Mouse (Mus musculus): Measurements from ENCODE around the gene Rd3. TPM values are rescaled to one million over a fixed set of nuclear protein-coding genes. Genes with fewer than 3 reads are reported as not detected.

Gene Rd3
- total and polyA plus RNA-seq, 3 experiments, result 0.25 to 0.47 (median 0.44) TPM

DNA sequence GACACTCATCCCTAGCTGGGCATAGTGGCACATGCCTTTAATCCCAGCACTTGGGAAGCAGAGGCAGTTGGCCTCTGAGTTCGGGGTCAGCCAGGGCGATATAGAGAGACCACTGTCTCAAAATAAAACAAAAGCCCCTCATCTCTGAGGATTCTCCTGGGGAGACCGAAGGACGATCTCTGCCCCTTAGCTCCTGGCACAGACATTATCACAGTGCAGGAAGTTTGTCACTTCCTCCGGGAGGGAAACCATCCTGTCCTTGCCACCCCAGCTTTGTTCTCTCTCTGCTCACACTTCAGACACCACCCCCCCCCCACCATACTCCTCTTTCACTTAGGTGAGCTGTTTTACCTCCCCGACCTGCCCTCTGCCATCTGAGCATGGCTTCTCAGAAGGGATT, 33.5 kb upstream of the Rd3 start:
- Histone ChIP-seq H3K36me3 (replicated peaks in 1 of 2; ENCODE audit: control insufficient read depth in 1 of 2, insufficient read depth in 1 of 2, low read length in 1 of 2) (no peaks in the 10 kb centered on the region), H3K9me3 (replicated peaks; ENCODE audit: low read length) (no peaks in the 10 kb centered on the region), H3K27me3 (replicated peaks) (no peaks in the 10 kb centered on the region), H3K4me3 (replicated peaks in 1 of 3; ENCODE audit: low read depth in 2 of 3, low read length in 2 of 3, poor library complexity in 1 of 3) (no peak overlapping the region), H3K4me2 (ENCODE audit: insufficient read depth, low read depth, poor library complexity, severe bottlenecking) (no peak overlapping the region), H3K4me1 (ENCODE audit: control insufficient read depth in 1 of 2, insufficient read depth in 2 of 2) (peaks cover 12 to 34% of the 10 kb centered on the region in 2 experiments), H3K27ac (ENCODE audit: insufficient read depth, low read depth) (no peak overlapping the region), H3K79me2 (replicated peaks; ENCODE audit: control insufficient read depth, extremely low read depth, insufficient read depth, poor library complexity, severe bottlenecking) (no peaks in the 10 kb centered on the region), H3K9ac (ENCODE audit: insufficient read depth, low read depth) (no peak overlapping the region)
- TF ChIP-seq BHLHE40 (IDR thresholded peaks at IDR 0.05; ENCODE audit: low read depth, low read length), result no peak
- dilution Hi-C loops (cut with MboI; ENCODE audit: extremely low pct_ligation_motif_present, extremely low pct_unique_long_range_greater_than_20kb, low sequenced_read_pairs), result no loop called here
- no peak for DNase-seq (ENCODE audit: extremely low read depth)
- in situ Hi-C loops (cut with MboI; ENCODE audit: low pct_ligation_motif_present, low pct_unique_long_range_greater_than_20kb, low sequenced_read_pairs), result no loop called here

DNA sequence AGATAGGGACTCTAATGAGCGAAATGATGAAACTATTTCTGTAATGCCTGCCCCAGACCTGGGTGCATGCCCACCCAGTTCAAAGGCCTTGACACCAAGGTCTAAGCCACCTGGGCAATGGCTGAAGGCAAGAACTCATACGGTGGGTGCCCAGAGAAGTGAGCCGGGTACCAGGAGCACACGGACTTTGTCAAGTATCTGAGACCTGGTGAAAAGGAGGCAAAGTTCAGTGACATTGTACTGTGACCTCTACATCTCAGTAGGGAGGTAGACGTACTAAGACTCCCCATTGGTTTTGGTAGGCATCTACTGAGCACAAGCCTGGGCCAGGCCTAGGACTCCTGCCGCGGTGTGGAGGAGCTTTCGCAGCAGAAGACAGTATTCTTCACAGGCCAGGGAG, 31.8 kb upstream of the Rd3 start:
- no peak overlapping the region for H3K27ac ChIP-seq (ENCODE audit: insufficient read depth, low read depth)
- dilution Hi-C loops (cut with MboI; ENCODE audit: extremely low pct_ligation_motif_present, extremely low pct_unique_long_range_greater_than_20kb, low sequenced_read_pairs), result no loop called here
- H3K4me1 ChIP-seq (ENCODE audit: control insufficient read depth in 1 of 2, insufficient read depth in 2 of 2), result peaks cover 18 to 45% of the 10 kb centered on the region in 2 experiments
- no peak overlapping the region for H3K4me2 ChIP-seq (ENCODE audit: insufficient read depth, low read depth, poor library complexity, severe bottlenecking)
- no peaks in the 10 kb centered on the region for H3K27me3 ChIP-seq (replicated peaks)
- TF ChIP-seq USF1 (IDR thresholded peaks at IDR 0.05; ENCODE audit: low read depth, low read length) (no peak), ETS1 (conservative IDR thresholded peaks at IDR 0.05; ENCODE audit: low read depth, low read length) (no peak)
- in situ Hi-C loops (cut with MboI; ENCODE audit: low pct_ligation_motif_present, low pct_unique_long_range_greater_than_20kb, low sequenced_read_pairs), result no loop called here
- H3K9ac ChIP-seq (ENCODE audit: insufficient read depth, low read depth), result no peak overlapping the region
- no peaks in the 10 kb centered on the region for H3K36me3 ChIP-seq (replicated peaks in 1 of 2; ENCODE audit: control insufficient read depth in 1 of 2, insufficient read depth in 1 of 2, low read length in 1 of 2)
- H3K4me3 ChIP-seq (replicated peaks in 1 of 3; ENCODE audit: low read depth in 2 of 3, low read length in 2 of 3, poor library complexity in 1 of 3), result no peak overlapping the region
- H3K9me3 ChIP-seq (replicated peaks; ENCODE audit: low read length), result no peaks in the 10 kb centered on the region
- H3K79me2 ChIP-seq (replicated peaks; ENCODE audit: control insufficient read depth, extremely low read depth, insufficient read depth, poor library complexity, severe bottlenecking), result no peaks in the 10 kb centered on the region
- no peak for DNase-seq (ENCODE audit: extremely low read depth)

DNA sequence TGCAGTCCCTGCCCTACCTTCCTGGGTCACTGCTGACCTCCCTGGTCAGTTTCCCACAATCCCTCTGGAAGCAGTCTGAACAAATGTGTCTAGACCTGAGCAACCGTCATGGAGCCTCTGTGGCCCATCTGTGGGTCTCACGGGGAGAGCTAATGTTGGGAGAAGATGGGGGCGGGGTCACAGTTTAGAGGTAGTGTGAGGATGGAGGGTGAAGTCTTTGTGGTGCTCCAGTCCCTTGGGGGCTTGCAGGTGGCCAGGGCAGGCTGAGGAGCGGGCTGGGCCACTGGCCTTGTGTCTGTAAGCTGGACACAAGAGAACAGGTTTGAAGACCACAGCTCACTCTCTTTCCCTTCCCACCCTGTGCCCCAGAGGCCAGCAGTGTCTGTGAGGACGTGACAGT, 31.4 kb upstream of the Rd3 start:
- no peak for DNase-seq (ENCODE audit: extremely low read depth)
- no peak overlapping the region for H3K27ac ChIP-seq (ENCODE audit: insufficient read depth, low read depth)
- H3K27me3 ChIP-seq (replicated peaks), result no peaks in the 10 kb centered on the region
- in situ Hi-C loops (cut with MboI; ENCODE audit: low pct_ligation_motif_present, low pct_unique_long_range_greater_than_20kb, low sequenced_read_pairs) (no loop called here), dilution Hi-C loops (cut with MboI; ENCODE audit: extremely low pct_ligation_motif_present, extremely low pct_unique_long_range_greater_than_20kb, low sequenced_read_pairs) (no loop called here)
- TF ChIP-seq MEF2A (IDR thresholded peaks at IDR 0.05; ENCODE audit: borderline replicate concordance, low read depth, low read length) (no peak), MYC (IDR thresholded peaks at IDR 0.05; ENCODE audit: low read depth, low read length) (no peak), CHD2 (IDR thresholded peaks at IDR 0.05; ENCODE audit: low read length) (no peak), HCFC1 (IDR thresholded peaks at IDR 0.05; ENCODE audit: low read depth, low read length) (no peak), MAX (IDR thresholded peaks at IDR 0.05; ENCODE audit: low read length) (no peak), NELFE (IDR thresholded peaks at IDR 0.05; ENCODE audit: low read depth, low read length) (no peak), JUND (conservative IDR thresholded peaks at IDR 0.05; ENCODE audit: low read depth, low read length) (no peak), RAD21 (IDR thresholded peaks at IDR 0.05; ENCODE audit: low read depth, low read length) (no peak), ZC3H11A (IDR thresholded peaks at IDR 0.05; ENCODE audit: low read depth, low read length) (no peak), PAX5 (IDR thresholded peaks at IDR 0.05; ENCODE audit: low read length) (no peak), TBP (conservative IDR thresholded peaks at IDR 0.05; ENCODE audit: low read depth, low read length) (no peak), IRF4 (IDR thresholded peaks at IDR 0.05; ENCODE audit: low read depth, low read length) (no peak), JUN (IDR thresholded peaks at IDR 0.05; ENCODE audit: insufficient read depth, low read depth, low read length) (no peak), ELF1 (IDR thresholded peaks at IDR 0.05; ENCODE audit: low read depth, low read length) (no peak), SMC3 (IDR thresholded peaks at IDR 0.05; ENCODE audit: low read depth, low read length) (no peak), CTCF (conservative IDR thresholded peaks at IDR 0.05 in 1 of 2, IDR thresholded peaks at IDR 0.05 in 1 of 2; ENCODE audit: low read depth in 2 of 2, low read length in 2 of 2) (no peak), MXI1 (IDR thresholded peaks at IDR 0.05; ENCODE audit: low read depth, low read length) (no peak), POLR2AphosphoS2 (IDR thresholded peaks at IDR 0.05; ENCODE audit: low read depth, low read length) (no peak), UBTF (IDR thresholded peaks at IDR 0.05; ENCODE audit: low read depth, low read length) (no peak)
- H3K4me1 ChIP-seq (ENCODE audit: control insufficient read depth in 1 of 2, insufficient read depth in 2 of 2), result peaks cover 18 to 47% of the 10 kb centered on the region in 2 experiments
- H3K9me3 ChIP-seq (replicated peaks; ENCODE audit: low read length), result no peaks in the 10 kb centered on the region
- H3K36me3 ChIP-seq (replicated peaks in 1 of 2; ENCODE audit: control insufficient read depth in 1 of 2, insufficient read depth in 1 of 2, low read length in 1 of 2), result no peaks in the 10 kb centered on the region
- H3K4me3 ChIP-seq (replicated peaks in 1 of 3; ENCODE audit: low read depth in 2 of 3, low read length in 2 of 3, poor library complexity in 1 of 3), result no peak overlapping the region
- H3K9ac ChIP-seq (ENCODE audit: insufficient read depth, low read depth), result no peak overlapping the region
- H3K79me2 ChIP-seq (replicated peaks; ENCODE audit: control insufficient read depth, extremely low read depth, insufficient read depth, poor library complexity, severe bottlenecking), result no peaks in the 10 kb centered on the region
- no peak overlapping the region for H3K4me2 ChIP-seq (ENCODE audit: insufficient read depth, low read depth, poor library complexity, severe bottlenecking)

Data from CH12.LX (cell line).